Mouse (Mus musculus) bone marrow, adult 2 months (tissue): Measurements from ENCODE around the gene Ttll13. TPM values are rescaled to one million over a fixed set of nuclear protein-coding genes. Genes with fewer than 3 reads are reported as not detected.

Source experiments
- H3K27ac ChIP-seq: fragments of 200-500 bp; 2 replicates; pipeline ENCODE4 v1.5.1; 2012; ENCODE audit warnings: low read depth, mild to moderate bottlenecking, control low read depth, inconsistent platforms, low read length; ENCODE audit not compliant: control insufficient read depth, poor library complexity, insufficient read depth
- H3K4me1 ChIP-seq: fragments of 200-500 bp; 2 replicates; pipeline ENCODE4 v1.6.1; 2011; ENCODE audit warnings: low read length; ENCODE audit not compliant: control insufficient read depth, insufficient read depth
- H3K4me3 ChIP-seq: fragments of 200-500 bp; replicated peaks from 2 replicates; pipeline ENCODE3; 2011; ENCODE audit warnings: mild to moderate bottlenecking, low read depth, low read length, control low read depth; ENCODE audit not compliant: control insufficient read depth
- CTCF ChIP-seq: fragments of 200-500 bp; IDR thresholded peaks from 2 replicates; pipeline ENCODE4 v1.5.1; 2011; ENCODE audit warnings: low read length, control low read depth; ENCODE audit not compliant: control insufficient read depth, insufficient read depth
- POLR2A ChIP-seq: fragments of 200-500 bp; IDR thresholded peaks from 2 replicates; pipeline ENCODE4 v1.6.1; 2011; ENCODE audit warnings: low read depth, mild to moderate bottlenecking, control low read depth, low read length, borderline replicate concordance; ENCODE audit not compliant: control insufficient read depth
- WGBS: fragments of 180-500 bp; shearing (Covaris S2); methylation state at CpG from one replicate; pipeline ENCODE4 v1.1.7; 2018; 5-methylcytosine and 5-hydroxymethylcytosine counted together
- polyA plus RNA-seq: library from polyadenylated mRNA; stranded (reverse); fragments of >200 nt; gene quantifications from 2 replicates; pipeline ENCODE4 v1.2.4, GENCODE M21; 2011; ENCODE audit warnings: low replicate concordance; ENCODE audit not compliant: missing spikeins, insufficient read depth, insufficient read length

Ttll13 gene
- polyA plus RNA-seq, 1 experiment: not detected

DNA sequence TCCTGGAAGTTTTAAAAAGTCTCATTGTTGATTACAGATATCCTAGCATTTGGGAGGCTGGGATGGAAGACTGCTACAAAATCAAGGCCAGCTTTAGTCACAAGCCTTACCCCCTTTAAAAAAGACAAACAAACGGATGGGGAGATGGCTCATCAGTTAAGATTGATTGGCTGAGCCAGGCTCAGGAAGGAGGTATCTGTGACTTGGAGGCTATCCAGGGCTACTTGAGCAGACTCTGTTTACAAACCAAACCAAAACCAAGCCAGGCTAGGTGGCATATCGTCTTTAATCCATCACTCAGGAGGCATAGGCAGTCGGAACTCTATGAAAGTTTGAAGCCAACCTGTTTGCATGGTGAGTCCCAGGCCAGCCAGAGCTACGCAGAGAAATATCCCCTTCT, 4.5 kb upstream of the Ttll13 start:
- H3K4me1 ChIP-seq: peaks cover 1% of the 10 kb centered on the region
- TF ChIP-seq CTCF (no peak), POLR2A (no peak)
- 84% methylated on average over 4 of the region's 4 CpGs for WGBS
- no peak overlapping the region for H3K27ac ChIP-seq
- no peak overlapping the region for H3K4me3 ChIP-seq

DNA sequence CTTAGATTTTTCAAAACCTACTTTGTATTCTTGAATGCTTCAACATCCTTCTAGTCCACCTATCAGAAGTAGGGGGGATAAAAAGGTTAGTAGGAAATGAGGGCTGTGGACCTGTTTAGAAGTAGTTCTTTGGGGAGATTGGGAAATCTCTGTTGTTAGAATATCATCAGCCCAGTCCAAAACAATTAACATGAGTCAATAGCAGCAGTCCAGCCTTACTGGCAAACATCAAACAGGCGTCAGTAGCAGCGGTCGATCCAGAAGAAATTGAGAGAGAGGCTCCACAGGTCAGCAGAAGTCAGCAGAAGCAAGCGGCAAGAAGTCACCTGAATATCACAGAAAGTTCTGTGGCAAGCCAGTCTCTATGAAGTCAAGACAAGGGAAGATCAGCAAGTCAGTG, 1.3 kb upstream of the Ttll13 start:
- Histone ChIP-seq H3K4me3 (no peak overlapping the region), H3K27ac (no peak overlapping the region), H3K4me1 (peaks cover 1% of the 10 kb centered on the region)
- TF ChIP-seq POLR2A (no peak), CTCF (no peak)
- 92% methylated on average over 4 of the region's 4 CpGs for WGBS

DNA sequence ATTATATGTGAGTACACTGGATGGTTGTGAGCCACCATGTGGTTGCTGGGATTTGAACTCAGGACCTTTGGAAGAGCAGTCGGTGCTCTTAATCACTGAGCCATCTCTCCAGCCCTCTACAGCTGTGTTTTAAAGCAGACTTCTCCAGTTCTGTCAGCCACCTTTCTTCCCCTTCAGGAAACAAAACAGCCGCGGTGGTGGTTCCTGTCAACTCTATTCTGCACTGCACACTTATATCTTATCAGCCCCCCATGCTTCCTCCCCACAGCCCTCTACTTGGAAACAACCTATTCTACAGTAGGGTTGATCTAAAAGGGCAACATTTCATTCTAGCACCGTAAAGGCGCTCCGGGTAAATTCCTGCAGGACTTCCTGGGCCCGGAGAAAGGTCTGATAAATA, 683 bp downstream of the Ttll13 start:
- Histone ChIP-seq H3K4me1 (peaks cover 1% of the 10 kb centered on the region; the same call in 1 of the 2 replicates), H3K4me3 (no peak overlapping the region), H3K27ac (no peak overlapping the region)
- no peak for TF ChIP-seq POLR2A
- TF ChIP-seq CTCF: no peak
- 8% methylated on average over 7 of the region's 7 CpGs for WGBS

DNA sequence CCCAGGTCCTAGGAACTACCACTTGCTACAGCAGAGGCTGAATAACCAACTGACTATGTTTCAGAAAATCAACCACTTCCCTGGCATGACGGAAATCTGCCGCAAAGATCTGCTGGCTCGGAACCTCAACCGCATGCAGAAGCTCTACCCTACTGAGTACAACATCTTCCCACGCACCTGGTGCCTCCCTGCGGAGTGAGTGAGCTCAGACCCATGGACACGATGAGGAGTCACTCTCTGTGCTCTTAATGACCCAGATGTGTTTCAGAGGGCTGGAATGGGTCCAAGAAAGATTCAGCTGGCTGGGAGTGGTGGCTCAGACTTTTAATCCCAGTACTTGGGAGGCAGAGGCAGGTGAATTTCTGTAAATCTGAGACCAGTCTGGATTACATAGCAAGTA, 6.3 kb downstream of the Ttll13 start:
- Histone ChIP-seq H3K4me1 (no peaks in the 10 kb centered on the region), H3K4me3 (no peak overlapping the region), H3K27ac (no peak overlapping the region)
- TF ChIP-seq CTCF: no peak
- no peak for TF ChIP-seq POLR2A
- 82% methylated on average over 7 of the region's 7 CpGs for WGBS

DNA sequence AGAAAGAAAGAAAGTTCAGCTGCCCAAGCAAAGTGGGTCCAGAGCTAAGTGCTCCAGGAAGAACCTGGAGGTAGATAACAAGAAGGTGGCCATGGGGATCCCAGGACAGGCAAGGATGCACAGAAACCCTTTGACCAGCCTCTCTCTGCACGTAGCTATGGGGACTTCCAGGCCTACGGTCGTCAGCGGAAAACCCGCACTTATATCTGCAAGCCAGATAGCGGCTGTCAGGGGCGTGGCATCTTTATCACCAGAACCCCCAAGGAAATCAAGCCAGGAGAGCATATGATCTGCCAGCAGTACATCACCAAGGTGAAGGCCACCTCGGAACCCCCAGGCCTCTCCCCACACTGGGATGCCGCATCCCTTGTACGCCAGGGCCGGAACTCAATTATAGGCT, 6.7 kb downstream of the Ttll13 start:
- 66% methylated on average over 11 of the region's 11 CpGs for WGBS
- no peak overlapping the region for H3K4me3 ChIP-seq
- TF ChIP-seq CTCF (no peak), POLR2A (no peak)
- no peaks in the 10 kb centered on the region for H3K4me1 ChIP-seq
- no peak overlapping the region for H3K27ac ChIP-seq

DNA sequence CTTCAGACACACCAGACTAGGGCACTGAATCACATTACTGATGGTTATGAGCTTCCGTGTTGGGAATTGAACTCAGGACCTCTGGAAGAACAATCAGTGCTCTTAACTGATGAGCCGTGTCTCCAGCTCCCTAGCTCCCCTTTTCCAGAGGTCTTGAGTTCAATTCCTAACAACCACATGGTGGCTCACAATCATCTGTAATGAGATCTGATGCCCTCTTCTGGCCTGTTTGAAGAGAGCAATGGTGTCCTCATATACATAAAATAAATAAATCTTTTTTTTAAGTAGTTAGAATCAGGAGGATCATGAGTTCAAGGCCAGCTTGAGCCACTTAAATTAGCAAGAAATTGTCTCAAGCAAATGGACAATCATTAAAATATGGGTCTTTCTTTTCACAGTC, 9.8 kb downstream of the Ttll13 start:
- Histone ChIP-seq H3K4me3 (no peak overlapping the region), H3K27ac (no peak overlapping the region), H3K4me1 (no peaks in the 10 kb centered on the region; the same call in 1 of the 2 replicates)
- 62% methylated on average over 2 of the region's 2 CpGs for WGBS
- TF ChIP-seq CTCF: no peak

DNA sequence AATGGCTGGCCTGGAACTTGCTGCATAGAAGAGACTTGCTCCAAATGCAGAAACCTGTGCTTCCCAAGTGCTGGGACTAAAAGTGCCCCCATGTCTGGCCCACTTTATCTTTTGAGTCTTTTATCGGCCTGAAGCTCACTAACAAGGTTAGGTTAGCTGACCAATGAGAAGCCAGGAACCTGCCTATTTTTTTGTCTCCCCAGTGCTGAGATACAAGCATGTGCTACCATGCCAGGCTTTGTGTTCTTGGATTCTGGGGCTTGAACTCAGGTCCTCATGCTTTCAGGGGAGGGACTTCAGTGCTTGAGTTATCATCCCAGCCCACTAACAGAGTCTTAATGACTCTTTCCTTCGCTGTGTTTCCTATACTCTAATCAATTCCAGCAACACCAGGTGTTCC, 11.5 kb downstream of the Ttll13 start:
- WGBS: 70% methylated on average over 2 of the region's 2 CpGs
- H3K4me1 ChIP-seq: no peaks in the 10 kb centered on the region; the same call in none of the 2 replicates
- TF ChIP-seq POLR2A (no peak), CTCF (no peak)
- H3K4me3 ChIP-seq: no peak overlapping the region
- no peak overlapping the region for H3K27ac ChIP-seq

DNA sequence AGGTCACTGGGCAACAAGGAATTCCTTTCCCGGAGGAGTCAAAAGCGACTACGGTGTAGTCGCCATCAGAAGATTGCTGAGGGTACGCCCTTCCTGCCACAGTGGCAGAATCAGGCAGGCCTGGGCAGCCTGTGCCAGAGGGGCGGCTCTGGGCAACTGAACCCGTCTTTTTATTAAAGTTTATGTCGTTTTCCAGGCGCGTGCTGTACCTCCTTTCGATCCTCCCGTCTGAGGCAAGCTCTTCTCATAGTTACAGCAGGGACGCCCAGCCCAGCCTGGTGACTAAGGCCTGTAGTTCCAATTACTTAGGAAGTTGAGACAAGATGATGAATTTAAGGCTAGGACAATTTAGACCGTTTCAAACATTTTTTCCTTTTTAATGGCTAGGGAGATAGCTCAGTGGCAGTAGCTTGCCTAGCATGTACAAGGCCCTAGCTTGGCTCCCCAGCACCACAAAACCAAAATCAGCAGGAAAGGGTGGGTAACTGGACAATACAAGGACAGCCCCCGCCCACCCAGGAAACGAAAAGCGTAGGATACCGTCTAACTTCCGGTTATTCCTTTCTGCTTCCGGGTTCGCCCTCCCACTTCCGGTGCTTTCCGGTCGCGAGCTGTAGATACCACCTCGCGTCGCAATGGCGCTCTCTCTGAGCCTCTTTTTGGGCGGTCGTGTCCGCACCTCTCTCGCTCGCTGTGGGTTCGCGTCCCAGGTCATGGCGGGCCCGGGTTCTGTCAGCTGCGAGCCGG, 14.6 kb downstream of the Ttll13 start, which contains the start of gene Ngrn:
TSS of gene Ngrn (plus strand) at position 591 of the 747 bp plus-strand sequence.
- peak within 1 kb of the TSS; percentile 91 for H3K4me3 ChIP-seq
- TF ChIP-seq POLR2A: peak; percentile 90; the same call in 1 of the 2 replicates
- TF ChIP-seq CTCF: no peak
- 28% methylated on average over 40 of the region's 40 CpGs for WGBS
- peak within 1 kb of the TSS; percentile 57 for H3K27ac ChIP-seq
- H3K4me1 ChIP-seq: no peaks in the 10 kb centered on the region; the same call in none of the 2 replicates

DNA sequence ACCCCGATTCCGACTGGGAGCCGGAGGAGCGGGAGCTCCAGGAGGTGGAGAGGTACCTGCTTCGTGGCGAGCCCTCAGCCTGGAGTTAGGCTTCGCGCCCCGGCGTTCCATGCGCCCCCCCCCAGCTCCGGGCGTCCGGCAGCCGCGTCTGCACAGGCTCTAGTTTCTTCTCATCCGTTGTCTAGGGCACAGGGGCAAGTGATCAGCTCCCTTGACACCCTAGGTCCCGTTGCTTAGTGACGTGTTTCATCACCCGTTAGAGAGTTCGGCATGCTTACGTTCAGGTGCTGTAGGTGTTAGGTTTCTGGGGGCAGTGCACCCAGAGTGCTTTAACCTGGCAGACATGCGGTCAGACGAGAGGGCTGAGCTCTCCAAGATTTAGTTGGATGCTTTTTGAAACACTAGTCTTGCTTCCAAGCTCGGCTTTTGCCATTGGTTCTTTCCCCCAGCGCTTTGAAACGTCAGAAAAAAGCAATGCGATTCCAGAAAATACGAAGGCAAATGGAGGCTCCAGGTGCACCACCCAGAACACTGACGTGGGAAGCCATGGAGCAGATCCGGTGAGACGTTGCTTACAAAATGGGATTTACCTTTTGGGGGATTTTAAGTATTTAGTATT, 15.3 kb downstream of the Ttll13 start:
- peak overlapping the region; percentile 91 for H3K4me3 ChIP-seq
- H3K27ac ChIP-seq: peak overlapping the region; percentile 57
- TF ChIP-seq CTCF (no peak), POLR2A (no peak)
- 2% methylated on average over 32 of the region's 32 CpGs for WGBS
- no peaks in the 10 kb centered on the region; the same call in none of the 2 replicates for H3K4me1 ChIP-seq
